Mouse (Mus musculus) midbrain, postnatal 0 days (tissue): ENCODE results near the gene Ankdd1b. TPM values are rescaled to one million over a fixed set of nuclear protein-coding genes. Genes with fewer than 3 reads are reported as not detected.

ENCODE experiments used
- ATAC-seq: fragments of 200-750 bp; cut with Nextera tagmentation; 2 replicates; pipeline ENCODE4 v1.8.0; 2017; ENCODE audit warnings: moderate number of reproducible peaks, mild to moderate bottlenecking, moderate TSS enrichment, moderate library complexity; ENCODE audit not compliant: low FRiP score
- DNase-seq: peaks from one replicate; pipeline ENCODE4 v3.0.0-alpha.2; 2015; ENCODE audit warnings: low spot score
- H3K27ac ChIP-seq: fragments of 300-500 bp; sonication (generic); 2 replicates; pipeline ENCODE4 v1.5.1; 2014; ENCODE audit warnings: low read depth, mild to moderate bottlenecking, low read length, mixed read lengths
- H3K27me3 ChIP-seq: fragments of 300-500 bp; sonication (generic); 2 replicates; pipeline ENCODE4 v1.6.1; 2014; ENCODE audit warnings: low read length, control low read depth, mixed read lengths; ENCODE audit not compliant: insufficient read depth
- H3K36me3 ChIP-seq: fragments of 300-500 bp; sonication (generic); 2 replicates; pipeline ENCODE4 v1.6.1; 2014; ENCODE audit warnings: low read length, control low read depth, mixed read lengths; ENCODE audit not compliant: insufficient read depth
- H3K4me1 ChIP-seq: fragments of 300-500 bp; sonication (generic); 2 replicates; pipeline ENCODE4 v1.6.1; 2014; ENCODE audit warnings: mild to moderate bottlenecking, control low read depth, antibody characterized with exemption, low read length, mixed read lengths; ENCODE audit not compliant: insufficient read depth
- H3K4me2 ChIP-seq: fragments of 300-500 bp; sonication (generic); 2 replicates; pipeline ENCODE4 v1.6.1; 2014; ENCODE audit warnings: low read depth, mild to moderate bottlenecking, low read length, mixed read lengths; ENCODE audit not compliant: poor library complexity, severe bottlenecking
- H3K4me3 ChIP-seq: fragments of 300-500 bp; sonication (generic); 2 replicates; pipeline ENCODE4 v1.5.1; 2014; ENCODE audit warnings: low read depth, mild to moderate bottlenecking, low read length, moderate library complexity
- H3K9ac ChIP-seq: fragments of 300-500 bp; sonication (generic); replicated peaks from 2 replicates; pipeline ENCODE4 v1.6.1; 2014; ENCODE audit warnings: mild to moderate bottlenecking, low read length, moderate library complexity, mixed read lengths; ENCODE audit not compliant: poor library complexity, severe bottlenecking
- H3K9me3 ChIP-seq: fragments of 300-500 bp; sonication (generic); 2 replicates; pipeline ENCODE4 v1.6.1; 2016; ENCODE audit warnings: low read length, control low read depth
- CTCF ChIP-seq: IDR thresholded peaks from 2 replicates; pipeline ENCODE4 v1.5.1; 2016; ENCODE audit warnings: antibody characterized with exemption, mild to moderate bottlenecking
- WGBS: fragments of 180-500 bp; shearing (Covaris S2); extraction: QIAGEN DNeasy Blood & Tissue Kit; methylation state at CpG from one replicate; pipeline ENCODE4 v1.1.7; 2014; 5-methylcytosine and 5-hydroxymethylcytosine counted together
- polyA plus RNA-seq: library from polyadenylated mRNA; unstranded; fragments of >200 nt; fragmentation: Nextera tagmentation; extraction: Ambion mirVana; gene quantifications from 2 replicates; pipeline ENCODE4 v1.2.1, GENCODE M21; 2015
- total RNA-seq: library from RNA; depleted of rRNA; stranded (reverse); fragments of >200 nt; gene quantifications from 2 replicates; pipeline ENCODE4 v1.2.3, GENCODE M21; 2014

The Ankdd1b gene
- total and polyA plus RNA-seq, 2 experiments from 2014 or later, result 0.22 TPM; not detected in 1

DNA sequence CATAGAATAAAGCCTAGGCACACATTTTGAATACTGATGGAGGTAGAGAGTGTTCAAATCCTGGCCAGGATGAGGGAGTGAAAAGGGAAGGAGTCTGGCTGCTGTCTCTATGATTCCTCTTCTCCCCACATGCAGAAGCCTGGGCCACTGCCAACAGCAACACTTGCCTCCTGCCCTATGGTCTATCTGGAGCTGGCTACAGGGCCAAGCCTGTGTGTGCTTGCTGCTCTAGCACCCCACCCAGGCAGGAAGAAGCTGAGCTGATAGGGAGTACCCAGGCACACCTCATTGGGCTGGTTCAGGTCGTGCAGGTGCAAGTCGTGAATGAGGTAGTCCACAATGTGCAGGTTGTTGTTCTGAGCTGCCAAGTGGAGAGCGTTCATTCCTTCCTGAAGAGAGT lies 16.7 kb downstream of the Ankdd1b start:
- no peak for TF ChIP-seq CTCF
- Histone ChIP-seq H3K4me1 (no peaks in the 10 kb centered on the region), H3K27ac (no peak overlapping the region), H3K9me3 (no peaks in the 10 kb centered on the region), H3K4me3 (no peak overlapping the region), H3K9ac (no peak overlapping the region), H3K36me3 (no peaks in the 10 kb centered on the region), H3K27me3 (no peaks in the 10 kb centered on the region), H3K4me2 (no peak overlapping the region)
- ATAC-seq, result no peak
- no peak for DNase-seq
- 77% methylated on average over 3 of the region's 3 CpGs for WGBS

DNA sequence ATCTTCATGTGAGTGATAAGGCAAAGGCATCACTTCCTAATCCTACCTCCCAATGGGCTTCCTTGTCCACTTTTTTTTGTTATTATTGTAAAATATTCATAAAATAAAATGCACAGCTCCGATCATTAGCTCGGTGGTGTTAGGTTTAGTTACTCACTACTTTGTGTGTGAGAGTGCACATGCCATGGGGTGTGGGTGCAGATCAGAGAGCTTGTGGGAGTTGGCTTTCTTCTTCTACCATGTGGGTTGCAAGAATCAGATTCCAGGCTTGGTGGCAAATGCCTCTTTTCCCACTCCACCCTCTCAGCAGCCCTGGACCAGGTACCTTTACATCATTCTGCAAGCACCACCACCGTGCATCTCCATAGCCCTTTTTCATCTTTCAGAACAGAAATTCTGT lies 18.4 kb downstream of the Ankdd1b start:
- H3K27me3 ChIP-seq, result no peaks in the 10 kb centered on the region
- H3K4me3 ChIP-seq, result no peak overlapping the region
- no peaks in the 10 kb centered on the region for H3K9me3 ChIP-seq
- H3K9ac ChIP-seq, result no peak overlapping the region
- WGBS, result 90% methylated on average over 3 of the region's 3 CpGs
- H3K4me2 ChIP-seq, result no peak overlapping the region
- no peak overlapping the region for H3K27ac ChIP-seq
- no peaks in the 10 kb centered on the region for H3K4me1 ChIP-seq
- no peak for DNase-seq
- no peak for TF ChIP-seq CTCF
- no peaks in the 10 kb centered on the region for H3K36me3 ChIP-seq
- no peak for ATAC-seq

DNA sequence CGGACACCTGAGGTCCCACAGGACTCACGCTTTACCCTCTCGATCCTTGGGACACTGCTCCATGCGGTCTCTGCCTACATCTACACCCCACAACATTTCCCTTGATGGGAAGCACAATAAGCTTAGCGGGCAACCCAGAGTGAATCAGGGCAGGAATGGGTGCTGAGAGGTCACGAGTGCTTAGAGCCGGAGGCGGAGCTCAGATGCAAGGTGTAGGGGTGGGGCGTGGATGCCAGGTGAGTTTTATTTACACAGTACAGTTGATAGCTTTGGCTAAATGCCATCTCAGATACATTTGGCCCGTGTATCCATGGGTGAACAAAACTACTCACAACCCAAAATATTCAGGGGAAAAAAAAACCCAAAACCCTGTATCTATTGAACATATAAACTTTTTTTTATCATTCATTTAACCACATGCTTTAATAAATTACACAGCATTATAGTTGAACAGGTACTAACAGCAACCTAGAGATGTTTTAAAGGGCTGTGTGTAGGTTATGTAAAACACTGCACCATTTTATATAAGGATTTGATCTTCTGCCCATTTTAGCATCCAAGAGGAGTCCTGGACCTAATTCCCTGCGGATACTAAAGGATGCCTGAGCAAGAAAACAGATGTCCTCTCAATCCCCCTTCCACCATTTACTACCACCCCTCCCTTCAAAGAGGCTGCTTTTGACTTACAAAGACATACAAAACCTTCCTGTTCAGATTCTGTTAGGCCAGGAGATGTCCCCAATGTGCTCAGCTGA lies 19.4 kb downstream of the Ankdd1b start:
- H3K4me2 ChIP-seq, result no peak overlapping the region
- WGBS, result 92% methylated on average over 11 of the region's 11 CpGs
- no peaks in the 10 kb centered on the region for H3K36me3 ChIP-seq
- H3K4me1 ChIP-seq, result no peaks in the 10 kb centered on the region
- no peaks in the 10 kb centered on the region for H3K9me3 ChIP-seq
- ATAC-seq (no peak), DNase-seq (no peak)
- no peak overlapping the region for H3K27ac ChIP-seq
- H3K9ac ChIP-seq, result no peak overlapping the region
- no peak overlapping the region for H3K4me3 ChIP-seq
- no peaks in the 10 kb centered on the region for H3K27me3 ChIP-seq
- TF ChIP-seq CTCF, result no peak

DNA sequence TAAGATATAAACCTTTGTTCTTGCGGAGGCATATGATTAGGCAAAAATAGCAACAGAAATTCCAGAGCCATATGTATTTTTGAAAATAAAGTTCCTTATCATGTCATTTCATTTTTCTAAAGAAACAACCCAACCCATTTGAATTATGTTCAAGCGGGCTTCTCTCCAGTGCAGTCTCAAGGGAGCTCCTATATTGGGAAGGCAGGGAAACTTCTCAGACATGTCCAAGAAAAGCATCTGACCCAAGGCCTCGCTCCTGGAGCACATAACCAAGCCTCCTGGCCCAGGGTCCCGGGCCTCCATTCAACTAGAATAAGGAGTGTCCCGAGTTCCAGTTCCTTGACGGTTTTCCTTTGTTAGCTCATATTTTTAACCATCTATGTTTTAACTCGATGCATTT lies 20.1 kb downstream of the Ankdd1b start:
- Histone ChIP-seq H3K27ac (no peak overlapping the region), H3K9me3 (no peaks in the 10 kb centered on the region), H3K9ac (no peak overlapping the region), H3K36me3 (no peaks in the 10 kb centered on the region), H3K4me3 (no peak overlapping the region), H3K4me1 (no peaks in the 10 kb centered on the region), H3K27me3 (no peaks in the 10 kb centered on the region), H3K4me2 (no peak overlapping the region)
- ATAC-seq (no peak), DNase-seq (no peak)
- 87% methylated on average over 7 of the region's 7 CpGs for WGBS
- no peak for TF ChIP-seq CTCF

DNA sequence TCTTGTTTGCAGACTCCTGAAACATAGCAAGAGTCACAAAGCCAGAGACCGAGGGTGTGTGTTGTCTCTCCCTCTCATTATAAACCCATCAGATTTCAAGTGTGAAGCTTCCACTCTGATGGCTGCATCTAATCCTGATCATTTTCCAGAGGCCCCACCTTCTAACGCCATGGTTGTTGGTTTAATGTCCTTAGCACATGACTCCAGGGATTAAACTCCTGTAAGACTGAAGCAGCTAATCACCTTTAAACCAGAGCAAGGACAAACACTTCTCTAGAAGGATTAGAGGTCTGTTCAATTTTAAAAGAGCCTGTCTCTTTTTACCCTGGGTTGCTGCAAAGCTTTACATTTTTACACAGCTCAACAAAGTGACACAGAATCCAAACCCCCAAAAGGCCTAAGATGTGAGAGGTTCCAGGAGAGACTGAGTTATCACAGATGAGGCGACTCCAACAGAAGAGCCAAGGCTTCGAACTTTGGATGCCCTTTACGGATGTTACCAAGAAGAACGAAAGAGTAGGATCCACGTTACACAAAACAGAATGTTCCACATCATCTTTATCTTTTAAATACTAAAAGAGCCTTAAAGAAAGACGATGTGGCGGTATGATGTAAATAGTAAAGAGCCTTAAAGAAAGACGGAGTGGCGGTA lies 20.7 kb downstream of the Ankdd1b start:
- TF ChIP-seq CTCF, result no peak
- Histone ChIP-seq H3K36me3 (no peaks in the 10 kb centered on the region), H3K9ac (no peak overlapping the region), H3K4me1 (no peaks in the 10 kb centered on the region), H3K9me3 (no peaks in the 10 kb centered on the region), H3K4me2 (no peak overlapping the region), H3K4me3 (no peak overlapping the region), H3K27me3 (no peaks in the 10 kb centered on the region), H3K27ac (no peak overlapping the region)
- DNase-seq (no peak), ATAC-seq (no peak)
- WGBS, result 72% methylated on average over 11 of the region's 11 CpGs

DNA sequence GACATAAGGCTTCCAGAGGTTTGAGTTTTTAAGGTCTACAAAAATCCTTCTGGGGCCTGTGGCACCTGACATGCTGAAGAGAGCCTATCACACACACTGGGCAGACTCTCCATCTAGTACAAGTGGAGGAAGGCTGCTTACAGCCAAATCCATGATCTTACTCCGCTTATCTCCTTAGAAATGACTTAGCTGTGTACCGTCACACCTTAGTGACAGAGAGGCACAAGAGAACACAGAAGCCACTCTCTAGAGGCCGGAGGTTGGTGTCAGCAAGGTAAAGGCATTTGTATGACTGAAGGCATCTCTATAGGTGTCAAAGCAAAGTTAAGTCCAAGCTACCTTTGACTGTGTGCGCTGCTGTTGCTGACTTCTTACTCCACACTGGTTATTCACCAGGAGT lies 30.6 kb downstream of the Ankdd1b start:
- H3K9ac ChIP-seq, result no peak overlapping the region
- DNase-seq, result no peak
- H3K4me1 ChIP-seq, result no peaks in the 10 kb centered on the region
- H3K27me3 ChIP-seq, result no peaks in the 10 kb centered on the region
- ATAC-seq, result no peak
- H3K9me3 ChIP-seq, result no peaks in the 10 kb centered on the region
- WGBS, result 95% methylated on average over 4 of the region's 4 CpGs
- H3K4me2 ChIP-seq, result no peak overlapping the region
- no peak overlapping the region for H3K4me3 ChIP-seq
- H3K36me3 ChIP-seq, result no peaks in the 10 kb centered on the region
- no peak overlapping the region for H3K27ac ChIP-seq
- no peak for TF ChIP-seq CTCF
